Mouse (Mus musculus) midbrain, embryonic 11.5 days (tissue): ENCODE data around the gene Cnn2. TPM values are rescaled to one million over a fixed set of nuclear protein-coding genes. Genes with fewer than 3 reads are reported as not detected.

Experiments used
- ATAC-seq: fragments of 200-750 bp; cut with Nextera tagmentation; 2 replicates; pipeline ENCODE4 v1.8.0; 2017; ENCODE audit warnings: moderate TSS enrichment, moderate library complexity; ENCODE audit not compliant: low FRiP score
- DNase-seq: peaks from one replicate; pipeline ENCODE4 v3.0.0; 2015; ENCODE audit warnings: low spot score; ENCODE audit errors: missing footprints
- H3K27ac ChIP-seq: fragments of 300-500 bp; sonication (generic); 2 replicates; pipeline ENCODE4 v1.5.1; 2014; ENCODE audit warnings: low read depth, low read length
- H3K27me3 ChIP-seq: fragments of 300-500 bp; sonication (generic); 2 replicates; pipeline ENCODE4 v1.6.1; 2014; ENCODE audit warnings: mild to moderate bottlenecking, low read length, moderate library complexity, mixed read lengths; ENCODE audit not compliant: control insufficient read depth, insufficient read depth
- H3K36me3 ChIP-seq: fragments of 300-500 bp; sonication (generic); 2 replicates; pipeline ENCODE4 v1.6.1; 2014; ENCODE audit warnings: mild to moderate bottlenecking, low read length, moderate library complexity, mixed read lengths; ENCODE audit not compliant: control insufficient read depth, insufficient read depth
- H3K4me1 ChIP-seq: fragments of 300-500 bp; sonication (generic); 2 replicates; pipeline ENCODE4 v1.6.1; 2014; ENCODE audit warnings: low read length; ENCODE audit not compliant: control insufficient read depth, insufficient read depth
- H3K4me2 ChIP-seq: fragments of 300-500 bp; sonication (generic); 2 replicates; pipeline ENCODE4 v1.6.1; 2014; ENCODE audit warnings: mild to moderate bottlenecking, moderate library complexity
- H3K4me3 ChIP-seq: fragments of 300-500 bp; sonication (generic); 2 replicates; pipeline ENCODE4 v1.5.1; 2014; ENCODE audit warnings: low read depth, low read length
- H3K9ac ChIP-seq: fragments of 300-500 bp; sonication (generic); 2 replicates; pipeline ENCODE4 v1.6.1; 2014; ENCODE audit warnings: low read length
- H3K9me3 ChIP-seq: fragments of 300-500 bp; sonication (generic); 2 replicates; pipeline ENCODE4 v1.6.1; 2016; ENCODE audit warnings: low read length; ENCODE audit not compliant: control insufficient read depth
- WGBS: fragments of 180-500 bp; shearing (Covaris S2); extraction: QIAGEN DNeasy Blood & Tissue Kit; methylation state at CpG from one replicate; pipeline ENCODE4 v1.1.7; 2014; 5-methylcytosine and 5-hydroxymethylcytosine counted together
- polyA plus RNA-seq: library from polyadenylated mRNA; unstranded; fragments of >200 nt; fragmentation: Nextera tagmentation; extraction: Ambion mirVana; gene quantifications from 2 replicates; pipeline ENCODE4 v1.2.1, GENCODE M21; 2014

Cnn2 gene
- polyA plus RNA-seq, 1 experiment from 2014 or later: 158 TPM

GRCm38 (mm10) chr10:80023758-80024157, 35.4 kb downstream of the Cnn2 start:
- no peaks in the 10 kb centered on the region for H3K9me3 ChIP-seq
- H3K27me3 ChIP-seq: peaks cover 9% of the 10 kb centered on the region
- DNase-seq: no peak
- no peak overlapping the region for H3K4me3 ChIP-seq
- no peak overlapping the region for H3K4me2 ChIP-seq
- no peak overlapping the region for H3K27ac ChIP-seq
- H3K36me3 ChIP-seq: no peaks in the 10 kb centered on the region
- no peak overlapping the region for H3K9ac ChIP-seq
- H3K4me1 ChIP-seq: peaks cover 6% of the 10 kb centered on the region; the same call in 1 of the 2 replicates
- WGBS: 90% methylated on average over 5 of the region's 5 CpGs
- no peak for ATAC-seq

- H3K9ac ChIP-seq: no peak overlapping the region
- H3K27me3 ChIP-seq: peaks cover 7% of the 10 kb centered on the region
- H3K9me3 ChIP-seq: no peaks in the 10 kb centered on the region
- no peak overlapping the region for H3K4me3 ChIP-seq
- 79% methylated on average over 15 of the region's 15 CpGs for WGBS
- H3K27ac ChIP-seq: no peak overlapping the region
- no peak overlapping the region for H3K4me2 ChIP-seq
- ATAC-seq (no peak), DNase-seq (no peak)
- H3K4me1 ChIP-seq: peaks cover 4% of the 10 kb centered on the region; the same call in 1 of the 2 replicates
- no peaks in the 10 kb centered on the region for H3K36me3 ChIP-seq
These were observed 36.1 kb downstream of the Cnn2 start for GRCm38 (mm10) chr10:80024229-80025043.

- no peak for ATAC-seq
- DNase-seq: no peak
- H3K27ac ChIP-seq: no peak overlapping the region
These were observed 36.6 kb downstream of the Cnn2 start for GRCm38 (mm10) chr10:80025044-80025347.

GRCm38 (mm10) chr10:80025463-80025862, 37.1 kb downstream of the Cnn2 start:
- Histone ChIP-seq H3K4me2 (no peak overlapping the region), H3K9me3 (no peaks in the 10 kb centered on the region)
- WGBS: 73% methylated on average over 10 of the region's 10 CpGs

More at GRCm38 (mm10) chr10:80025044-80025347, 36.6 kb downstream of the Cnn2 start:
- H3K4me1 ChIP-seq: no peaks in the 10 kb centered on the region; the same call in 1 of the 2 replicates
- H3K4me3 ChIP-seq: no peak overlapping the region
- H3K27me3 ChIP-seq: 0 out of 2 replicates have a peak, but pooled peaks cover 1% of the 10 kb centered on the region
- no peaks in the 10 kb centered on the region for H3K36me3 ChIP-seq
- WGBS: 54% methylated on average over 4 of the region's 4 CpGs
- H3K9ac ChIP-seq: no peak overlapping the region
- H3K9me3 ChIP-seq: no peaks in the 10 kb centered on the region
- no peak overlapping the region for H3K4me2 ChIP-seq

GRCm38 (mm10) chr10:80025889-80026288, 37.5 kb downstream of the Cnn2 start:
- no peaks in the 10 kb centered on the region for H3K36me3 ChIP-seq
- H3K4me1 ChIP-seq: no peaks in the 10 kb centered on the region
- H3K27ac ChIP-seq: no peak overlapping the region
- no peak overlapping the region for H3K4me2 ChIP-seq
- 64% methylated on average over 12 of the region's 12 CpGs for WGBS
- no peak overlapping the region for H3K4me3 ChIP-seq
- peak; percentile 65 for ATAC-seq
- H3K9me3 ChIP-seq: no peaks in the 10 kb centered on the region
- no peaks in the 10 kb centered on the region for H3K27me3 ChIP-seq
- no peak for DNase-seq
- no peak overlapping the region for H3K9ac ChIP-seq

More at GRCm38 (mm10) chr10:80025463-80025862, 37.1 kb downstream of the Cnn2 start:
- Histone ChIP-seq H3K27me3 (no peaks in the 10 kb centered on the region), H3K27ac (no peak overlapping the region), H3K9ac (no peak overlapping the region), H3K36me3 (no peaks in the 10 kb centered on the region), H3K4me1 (no peaks in the 10 kb centered on the region), H3K4me3 (no peak overlapping the region)
- DNase-seq: no peak
- no peak for ATAC-seq

- H3K36me3 ChIP-seq: no peaks in the 10 kb centered on the region
- ATAC-seq (no peak), DNase-seq (no peak)
- H3K4me1 ChIP-seq: no peaks in the 10 kb centered on the region
- 73% methylated on average over 20 of the region's 20 CpGs for WGBS
- H3K4me2 ChIP-seq: no peak overlapping the region
- H3K27me3 ChIP-seq: no peaks in the 10 kb centered on the region
- no peak overlapping the region for H3K4me3 ChIP-seq
- no peak overlapping the region for H3K9ac ChIP-seq
- no peak overlapping the region for H3K27ac ChIP-seq
- no peaks in the 10 kb centered on the region for H3K9me3 ChIP-seq
These were observed 39.5 kb downstream of the Cnn2 start for GRCm38 (mm10) chr10:80027681-80028520.

GRCm38 (mm10) chr10:80028521-80028846, 40.1 kb downstream of the Cnn2 start:
- Histone ChIP-seq H3K27me3 (no peaks in the 10 kb centered on the region), H3K36me3 (no peaks in the 10 kb centered on the region), H3K4me1 (no peaks in the 10 kb centered on the region), H3K9ac (no peak overlapping the region), H3K9me3 (no peaks in the 10 kb centered on the region), H3K4me2 (no peak overlapping the region), H3K4me3 (no peak overlapping the region), H3K27ac (no peak overlapping the region)
- DNase-seq (no peak), ATAC-seq (no peak)
- WGBS: 91% methylated on average over 13 of the region's 13 CpGs

- Histone ChIP-seq H3K27me3 (no peaks in the 10 kb centered on the region), H3K4me2 (no peak overlapping the region), H3K4me3 (no peak overlapping the region), H3K9me3 (no peaks in the 10 kb centered on the region), H3K36me3 (peaks cover 1% of the 10 kb centered on the region), H3K9ac (no peak overlapping the region), H3K4me1 (no peaks in the 10 kb centered on the region), H3K27ac (no peak overlapping the region)
- DNase-seq: no peak
- 87% methylated on average over 9 of the region's 9 CpGs for WGBS
- no peak for ATAC-seq
These were observed 41.8 kb downstream of the Cnn2 start for GRCm38 (mm10) chr10:80030191-80030590.

- DNase-seq (no peak), ATAC-seq (no peak)
- H3K9me3 ChIP-seq: no peaks in the 10 kb centered on the region
- no peak overlapping the region for H3K4me2 ChIP-seq
- H3K27me3 ChIP-seq: no peaks in the 10 kb centered on the region
- no peak overlapping the region for H3K4me3 ChIP-seq
- no peak overlapping the region for H3K27ac ChIP-seq
- no peak overlapping the region for H3K9ac ChIP-seq
- H3K36me3 ChIP-seq: peaks cover 5% of the 10 kb centered on the region
- 89% methylated on average over 17 of the region's 17 CpGs for WGBS
- H3K4me1 ChIP-seq: no peaks in the 10 kb centered on the region
These were observed 42.4 kb downstream of the Cnn2 start for GRCm38 (mm10) chr10:80030736-80031135.
